Mouse (Mus musculus) fibroblast of lung, adult 2 months (primary cell): ENCODE measurements around the gene Slc15a2.

ENCODE experiments used
- DNase-seq: peaks from one replicate; pipeline ENCODE4 v3.0.0-alpha.2; 2011; ENCODE audit warnings: low read depth

The Slc15a2 gene

GRCm38 (mm10) chr16:36751979-36752378 lies 32.8 kb downstream of the Slc15a2 start:
- no peak for DNase-seq

- DNase-seq: no peak
These were observed 37.0 kb downstream of the Slc15a2 start for GRCm38 (mm10) chr16:36747767-36748166.

DNA sequence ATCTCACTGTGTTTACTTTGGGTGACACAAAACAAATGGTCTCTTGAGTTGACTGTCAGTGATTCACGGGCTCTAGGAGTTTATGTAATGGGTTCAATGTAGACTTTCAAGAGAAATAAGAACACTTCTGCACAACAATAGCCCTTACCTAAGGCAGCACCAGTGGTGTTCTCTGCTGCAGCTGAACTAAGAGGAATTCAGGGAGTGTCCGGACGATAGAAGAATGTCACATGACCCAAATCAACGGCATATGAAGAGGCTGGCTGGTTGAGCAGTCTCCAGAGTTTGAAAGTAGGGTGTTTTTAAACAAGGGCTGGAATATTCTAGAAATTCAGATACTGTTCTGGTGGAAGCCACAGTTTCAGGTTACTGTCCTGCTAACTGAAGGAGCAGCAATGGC lies 37.7 kb downstream of the Slc15a2 start:
- no peak for DNase-seq

DNA sequence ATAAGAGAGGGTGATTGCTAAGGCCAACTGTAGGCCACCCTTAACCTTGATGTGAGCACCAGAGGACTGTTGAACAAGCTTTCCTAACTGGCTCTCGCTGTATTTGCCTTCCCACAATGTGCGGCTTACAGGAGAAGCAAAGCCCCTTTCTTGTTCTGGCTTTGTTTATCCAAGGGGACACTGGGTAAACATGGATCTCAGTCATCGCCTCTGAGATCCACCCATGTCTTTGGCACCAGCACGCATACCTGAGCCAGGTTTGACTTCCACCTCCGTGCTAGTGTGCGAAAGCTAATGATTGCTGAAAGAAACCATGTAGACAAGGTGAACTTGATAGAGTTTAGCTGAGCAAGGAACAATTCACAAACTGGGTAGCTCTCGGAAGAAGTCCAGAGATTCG lies 41.2 kb downstream of the Slc15a2 start:
- DNase-seq: no peak

DNA sequence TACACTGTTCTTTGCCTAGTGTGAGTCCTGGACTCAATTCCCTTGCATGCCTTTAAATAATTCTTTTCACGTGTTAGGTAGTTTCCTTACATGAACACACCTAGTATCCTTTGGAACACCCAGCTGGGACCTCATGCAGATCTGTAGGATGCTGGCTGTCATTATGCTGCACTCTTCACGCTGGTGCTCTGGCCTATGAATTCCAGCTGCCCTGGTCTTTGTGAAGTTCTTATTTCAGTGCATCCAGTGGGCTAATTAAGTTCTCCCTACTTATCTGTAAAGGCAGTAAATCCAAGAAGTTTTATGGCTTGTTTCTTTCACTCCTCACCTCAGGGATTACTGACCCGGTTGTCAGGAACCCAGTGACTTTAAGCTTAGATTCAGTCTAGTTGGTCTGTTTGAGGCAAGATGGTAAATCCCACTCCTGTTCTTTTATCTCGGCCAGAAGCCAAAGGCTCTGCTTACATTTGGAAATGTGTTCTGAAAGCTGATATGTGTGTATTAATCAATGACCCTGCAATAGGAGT lies 45.3 kb downstream of the Slc15a2 start:
- DNase-seq: no peak

DNA sequence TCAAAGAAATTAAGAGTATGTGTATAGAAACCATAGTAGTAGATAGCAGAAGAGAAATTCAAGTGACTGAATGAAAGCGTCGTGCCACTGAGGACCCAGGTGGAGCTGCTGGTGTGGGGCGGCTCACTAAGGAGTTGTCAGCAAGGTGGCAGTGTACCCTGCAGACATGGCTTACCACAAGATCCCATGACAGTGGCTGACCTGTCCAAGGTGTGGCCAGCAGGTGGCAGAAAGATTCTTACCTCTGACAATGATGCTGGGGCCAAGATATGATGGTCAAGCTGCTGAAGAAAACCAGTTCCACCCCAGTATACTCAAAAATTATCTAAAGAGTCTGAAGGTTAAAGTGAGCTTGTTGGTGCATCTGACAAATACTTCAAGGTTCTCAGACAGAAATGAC lies 49.3 kb downstream of the Slc15a2 start:
- no peak for DNase-seq

GRCm38 (mm10) chr16:36733827-36734226 lies 50.9 kb downstream of the Slc15a2 start:
- no peak for DNase-seq

DNA sequence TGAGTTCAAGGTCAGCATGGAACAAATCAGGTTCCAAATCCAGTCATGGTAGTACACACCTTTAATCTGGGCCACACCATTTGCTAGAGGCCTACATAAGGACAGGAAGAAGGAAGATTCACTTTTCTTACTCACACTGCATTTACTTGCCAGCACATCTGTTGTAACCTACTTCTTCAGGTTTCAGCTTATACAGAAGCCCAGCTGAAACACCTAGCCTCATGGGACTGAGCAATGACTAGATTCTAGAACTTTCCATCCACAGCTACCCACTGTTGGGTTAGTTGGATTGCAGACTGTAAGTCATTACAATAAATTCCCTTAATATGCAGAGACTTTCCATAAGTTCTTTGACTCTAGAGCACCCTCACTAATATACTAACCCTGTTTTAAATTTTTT lies 52.2 kb downstream of the Slc15a2 start:
- DNase-seq: no peak

DNA sequence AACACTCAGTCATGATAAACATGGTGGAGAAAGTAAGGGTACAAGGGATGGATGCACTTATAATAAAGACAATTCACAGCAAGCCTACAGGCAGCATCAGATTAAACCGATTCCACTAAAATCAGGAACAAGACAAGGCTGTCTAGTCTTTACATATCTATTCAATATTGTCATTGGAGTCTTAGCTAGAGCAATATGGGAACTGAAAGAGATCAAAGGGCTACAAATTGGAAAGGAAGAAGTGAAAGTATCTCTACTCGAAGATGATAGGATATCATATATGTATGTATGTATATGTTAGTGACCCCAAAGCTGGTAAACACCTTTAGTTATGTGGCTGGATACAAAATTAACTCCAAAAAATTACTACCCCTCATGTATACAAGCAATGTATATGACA lies 55.8 kb downstream of the Slc15a2 start:
- DNase-seq: no peak

DNA sequence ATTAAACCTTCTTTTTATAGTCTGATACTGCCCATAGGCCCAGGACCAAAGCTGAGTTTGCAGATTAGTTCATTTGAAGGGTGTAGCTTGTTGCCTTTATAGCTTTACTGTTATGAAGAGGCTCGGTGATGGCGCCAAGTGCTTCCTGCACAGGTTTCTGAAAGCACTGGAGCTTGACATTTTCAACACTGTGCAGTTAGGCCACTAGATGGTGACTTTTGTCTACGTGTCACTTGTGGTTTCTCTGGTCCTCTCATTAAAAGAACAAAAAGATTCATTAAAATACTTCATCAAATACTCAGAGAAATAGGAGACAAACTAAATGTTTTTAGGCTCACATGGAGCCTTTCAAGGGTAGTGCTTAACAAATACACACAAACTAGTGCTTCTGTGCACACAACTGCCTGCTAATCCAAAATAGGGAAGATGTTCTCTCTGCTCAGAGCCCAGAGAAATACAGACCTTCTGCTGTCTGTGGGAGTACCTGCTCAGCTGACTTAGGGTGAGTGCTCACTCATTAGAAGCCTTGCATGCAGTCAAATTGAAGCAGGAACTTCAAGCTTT lies 60.8 kb downstream of the Slc15a2 start:
- no peak for DNase-seq

- DNase-seq: no peak
These were observed 62.0 kb downstream of the Slc15a2 start for GRCm38 (mm10) chr16:36722739-36723138.

- DNase-seq: no peak
These were observed 64.3 kb downstream of the Slc15a2 start for GRCm38 (mm10) chr16:36720194-36721055.

DNA sequence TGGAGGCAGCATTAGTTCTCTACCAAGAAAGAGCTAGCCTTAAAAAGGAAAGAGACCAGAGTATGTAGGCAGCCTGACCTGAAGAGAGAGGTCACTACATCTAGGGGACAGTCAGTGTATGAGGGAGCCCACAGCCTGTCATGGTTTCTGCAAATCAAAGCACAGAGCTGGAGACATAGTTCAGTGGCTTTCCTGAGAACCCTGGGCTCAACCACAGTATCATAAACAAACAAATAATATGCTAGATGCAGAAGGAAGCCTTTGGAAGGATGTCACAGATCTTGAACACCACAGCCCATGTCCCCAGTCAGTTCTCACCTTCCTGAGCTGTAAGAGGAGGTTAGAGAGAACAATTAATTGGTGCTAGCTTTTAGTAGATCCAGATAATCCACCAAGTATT lies 66.1 kb downstream of the Slc15a2 start:
- no peak for DNase-seq

- DNase-seq: no peak
These were observed 67.3 kb downstream of the Slc15a2 start for GRCm38 (mm10) chr16:36717481-36717880.

DNA sequence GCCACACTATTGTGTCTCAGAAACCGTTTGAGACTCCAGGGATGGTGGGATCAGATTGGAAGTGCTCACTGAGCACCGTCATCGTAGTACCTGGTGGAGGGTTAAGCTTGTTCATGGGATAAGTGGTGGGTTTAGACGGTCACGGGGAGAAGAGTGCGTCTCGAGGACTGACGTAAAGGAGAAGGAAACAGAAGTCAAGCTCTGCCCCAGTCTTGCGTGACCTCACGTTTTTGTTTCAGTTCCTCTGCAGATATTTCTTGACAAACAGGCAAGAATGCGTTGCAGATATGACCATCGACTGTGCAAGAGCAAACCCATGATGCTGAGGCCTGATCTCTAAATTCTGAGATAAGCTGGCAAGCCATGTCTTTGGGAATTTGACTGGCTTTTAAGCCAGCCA lies 73.0 kb downstream of the Slc15a2 start:
- DNase-seq: no peak

DNA sequence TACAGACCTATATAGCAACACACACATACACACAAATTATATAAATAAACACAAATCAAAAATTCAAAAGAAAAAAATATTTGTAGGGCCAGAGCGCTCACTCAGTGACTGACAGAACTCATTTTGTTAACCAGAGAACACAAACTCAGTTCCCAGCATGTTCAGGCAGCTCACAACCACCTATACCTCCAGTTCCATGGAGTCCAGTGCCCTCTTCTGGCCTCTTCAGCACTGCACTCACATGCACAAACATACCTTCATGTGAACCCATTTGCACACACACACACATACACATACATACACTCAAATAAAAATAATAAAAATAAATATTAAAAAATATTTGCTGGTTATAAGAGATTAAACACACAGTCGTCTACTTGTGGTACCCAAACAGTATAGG lies 74.0 kb downstream of the Slc15a2 start:
- DNase-seq: no peak

DNA sequence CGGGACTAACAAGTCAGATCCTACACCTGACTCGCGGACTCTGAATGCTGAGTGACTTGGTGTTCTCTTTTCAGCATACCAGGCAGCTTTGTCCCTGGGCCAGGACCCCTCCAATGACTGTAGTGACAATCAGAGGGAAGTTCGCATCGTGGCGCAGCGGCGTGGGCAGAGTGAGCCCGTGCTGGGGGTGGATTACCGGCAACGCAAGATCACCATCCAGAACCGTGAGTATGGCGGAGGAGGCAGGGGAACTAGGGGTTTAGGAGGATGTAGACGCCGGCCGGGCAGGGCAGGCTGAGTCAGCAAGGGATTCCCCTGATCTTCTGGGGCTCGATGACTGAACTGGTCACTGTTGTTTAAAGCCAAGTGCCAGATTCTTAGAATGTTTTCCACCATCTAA lies 75.4 kb downstream of the Slc15a2 start:
- no peak for DNase-seq

GRCm38 (mm10) chr16:36708751-36709150 lies 76.0 kb downstream of the Slc15a2 start:
- no peak for DNase-seq

DNA sequence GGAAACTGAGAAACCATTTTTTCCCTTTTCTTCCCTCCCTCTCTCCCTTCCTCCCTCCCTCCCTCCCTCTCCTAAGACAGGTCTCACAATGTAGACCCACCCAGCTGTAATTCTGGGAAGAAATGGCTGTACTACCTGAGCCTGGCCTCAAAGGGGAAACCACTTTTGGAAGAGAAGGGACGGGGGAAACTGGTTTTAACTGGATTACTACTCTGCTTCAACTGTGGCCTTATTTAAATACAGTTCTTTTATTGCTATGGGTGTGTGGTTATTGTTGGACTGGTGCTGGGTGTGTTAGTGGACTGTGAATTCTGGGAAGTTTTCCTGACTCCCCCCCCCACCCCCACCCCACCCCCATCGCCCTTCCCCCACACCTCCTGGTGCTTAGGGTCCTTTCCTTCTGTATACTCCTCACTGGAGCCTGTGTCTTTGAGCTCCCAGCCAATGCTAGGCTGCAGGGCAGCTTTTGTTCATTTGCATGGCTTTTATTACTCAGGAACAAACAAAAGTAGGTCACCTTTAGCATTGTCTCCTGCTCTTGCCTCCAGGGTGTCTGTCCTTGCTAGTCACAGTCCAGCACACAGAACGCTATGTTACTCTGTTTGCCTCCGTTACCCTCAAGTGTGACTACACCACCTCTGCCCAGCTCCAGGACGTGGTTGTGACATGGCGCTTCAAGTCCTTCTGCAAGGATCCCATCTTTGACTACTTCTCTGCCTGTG lies 76.9 kb downstream of the Slc15a2 start:
- no peak for DNase-seq

DNA sequence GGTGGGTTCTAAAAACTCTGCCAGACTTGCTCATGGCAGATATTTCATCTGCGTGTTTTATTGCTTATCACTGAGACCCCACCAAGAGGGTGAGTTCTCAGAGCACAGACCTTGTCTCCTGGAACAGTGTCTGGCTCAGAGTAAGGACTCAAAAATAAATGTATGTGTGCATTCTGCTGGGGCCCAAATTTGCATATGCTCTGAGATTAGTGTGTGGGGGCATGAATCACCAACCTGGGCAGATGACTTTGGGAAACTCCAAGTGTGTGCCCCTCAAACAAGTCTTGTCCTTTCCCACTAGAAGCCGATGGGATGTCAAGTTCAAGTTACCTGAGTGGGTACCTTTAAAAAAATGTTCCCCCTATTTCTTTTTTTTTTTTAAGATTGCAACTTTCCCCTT lies 84.3 kb downstream of the Slc15a2 start:
- DNase-seq: no peak
